Mouse (Mus musculus) adrenal gland, postnatal 36 days (tissue): ENCODE measurements around the gene Wdr13. TPM values are rescaled to one million over a fixed set of nuclear protein-coding genes. Genes with fewer than 3 reads are reported as not detected.
A peak's percentile ranks its signal among the peaks of the same experiment; 100 is the strongest.

Experiments
- DNase-seq, 2 experiments: peaks; one replicate each; pipeline ENCODE4 v3.0.0; 2021; ENCODE audit warnings: mixed read lengths in 1 of 2
- long read RNA-seq, 2 experiments: library from polyadenylated mRNA; stranded (forward); transcript quantifications; one replicate each; pipeline ENCODE4 v2.0.0; 2021; ENCODE audit warnings: borderline sequencing depth in 2 of 2
- total RNA-seq, 2 experiments: library from RNA; stranded (reverse); gene quantifications; 2 replicates each; pipeline ENCODE4 v1.2.3; 2021

Gene Wdr13
- 10 to 100 TPM; 63.2 to 64.0 TPM for total RNA-seq
- long read RNA-seq, experiment 1, full-length matches to known transcripts = 7 of 21 reads
- long read RNA-seq, experiment 1, partial matches to known transcripts = 1 of 21 reads
- long read RNA-seq, experiment 1, other reads (novel, unspliced or antisense) = 13 of 21 reads
- long read RNA-seq, experiment 2, full-length matches to known transcripts = 7 of 16 reads
- long read RNA-seq, experiment 2, partial matches to known transcripts = 4 of 16 reads
- long read RNA-seq, experiment 2, other reads (novel, unspliced or antisense) = 5 of 16 reads

DNA sequence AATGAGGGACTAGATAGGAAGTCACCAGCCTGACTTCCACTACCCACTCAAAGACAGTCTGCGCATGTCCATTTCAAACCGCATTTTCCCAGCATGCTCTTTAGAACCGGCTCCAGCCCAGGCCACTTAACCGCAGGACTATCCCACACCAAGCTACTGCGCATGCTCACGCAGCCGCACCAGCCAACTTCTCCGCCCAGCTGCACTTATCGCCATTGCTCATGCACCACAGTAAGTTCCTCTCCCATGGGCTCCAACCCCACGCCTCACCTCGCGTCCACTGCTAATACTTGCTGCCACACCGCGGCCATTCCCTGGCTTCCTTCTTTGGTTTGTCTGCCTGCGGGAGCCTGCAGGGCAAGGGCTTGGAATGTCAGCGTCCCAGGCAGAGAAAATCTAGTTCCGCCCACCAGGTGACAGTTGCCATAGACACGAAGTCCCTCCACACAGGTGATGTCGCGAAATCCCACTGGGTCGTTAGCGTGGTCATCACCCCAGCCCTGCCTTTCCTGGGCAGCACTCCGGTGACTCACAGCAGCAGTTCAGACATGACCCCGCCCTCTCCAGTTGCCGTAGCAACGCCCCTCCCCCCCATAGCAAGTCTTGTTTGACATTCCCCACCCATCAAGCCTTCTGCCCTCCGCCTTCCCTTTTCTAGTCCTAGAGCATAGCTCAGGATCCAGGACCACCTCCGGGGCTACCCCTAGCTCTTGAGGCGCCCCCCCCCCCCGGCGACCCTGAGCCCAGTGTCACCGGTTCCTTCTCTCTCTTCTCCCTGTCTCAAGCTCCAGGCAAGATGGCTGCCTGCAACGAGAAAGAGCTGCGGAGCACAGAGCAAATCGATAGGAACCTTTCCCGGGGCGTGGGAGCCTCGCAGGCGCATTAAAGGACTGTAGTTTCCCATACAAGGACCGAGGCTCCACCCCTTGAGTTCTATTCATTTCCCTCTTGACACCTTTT is at the start of gene Wdr13:
TSS of gene Wdr13 (minus strand) at position 876 of the 960 bp plus-strand sequence.
- peak; percentile 91 to 92 for DNase-seq

DNA sequence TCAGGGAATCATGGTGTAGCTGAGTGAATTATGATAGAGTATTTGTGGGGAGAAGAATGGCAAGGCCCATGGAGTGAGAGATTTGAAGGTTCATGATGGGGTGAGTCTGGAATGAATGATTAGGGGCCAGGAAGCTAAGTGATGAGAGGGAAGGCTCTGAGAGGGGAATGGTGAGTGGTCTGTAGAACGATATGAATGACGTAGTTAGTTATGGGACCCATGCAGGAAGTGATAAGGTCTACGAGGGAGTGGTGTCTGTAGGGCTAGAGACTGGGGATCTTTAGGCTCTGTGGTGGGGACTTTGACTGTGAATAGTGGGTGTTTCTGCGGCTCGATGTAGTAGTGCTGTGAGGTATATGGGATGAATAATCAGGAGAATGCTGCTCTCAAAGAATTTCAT is 47.0 kb upstream of the Wdr13 start:
- no peak for DNase-seq

DNA sequence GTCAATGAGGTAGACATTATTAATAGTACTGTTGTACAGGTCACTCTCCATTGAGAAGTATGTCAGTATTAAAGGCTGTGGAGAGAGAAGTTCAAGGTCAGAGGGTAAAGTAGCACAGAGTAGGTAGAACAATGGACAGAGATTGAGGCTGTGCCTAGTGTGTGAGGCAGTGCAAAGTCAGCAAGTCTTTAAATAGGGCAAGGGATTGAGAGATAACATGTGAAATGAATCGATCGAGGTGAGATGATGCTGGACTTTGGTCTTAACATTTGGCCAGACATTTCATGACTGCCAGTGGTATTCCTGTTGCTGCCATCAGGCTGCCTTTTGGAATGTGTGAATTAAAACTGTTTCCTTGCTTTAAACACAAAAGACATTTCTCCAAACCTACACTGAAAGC is 46.2 kb upstream of the Wdr13 start:
- DNase-seq = no peak

DNA sequence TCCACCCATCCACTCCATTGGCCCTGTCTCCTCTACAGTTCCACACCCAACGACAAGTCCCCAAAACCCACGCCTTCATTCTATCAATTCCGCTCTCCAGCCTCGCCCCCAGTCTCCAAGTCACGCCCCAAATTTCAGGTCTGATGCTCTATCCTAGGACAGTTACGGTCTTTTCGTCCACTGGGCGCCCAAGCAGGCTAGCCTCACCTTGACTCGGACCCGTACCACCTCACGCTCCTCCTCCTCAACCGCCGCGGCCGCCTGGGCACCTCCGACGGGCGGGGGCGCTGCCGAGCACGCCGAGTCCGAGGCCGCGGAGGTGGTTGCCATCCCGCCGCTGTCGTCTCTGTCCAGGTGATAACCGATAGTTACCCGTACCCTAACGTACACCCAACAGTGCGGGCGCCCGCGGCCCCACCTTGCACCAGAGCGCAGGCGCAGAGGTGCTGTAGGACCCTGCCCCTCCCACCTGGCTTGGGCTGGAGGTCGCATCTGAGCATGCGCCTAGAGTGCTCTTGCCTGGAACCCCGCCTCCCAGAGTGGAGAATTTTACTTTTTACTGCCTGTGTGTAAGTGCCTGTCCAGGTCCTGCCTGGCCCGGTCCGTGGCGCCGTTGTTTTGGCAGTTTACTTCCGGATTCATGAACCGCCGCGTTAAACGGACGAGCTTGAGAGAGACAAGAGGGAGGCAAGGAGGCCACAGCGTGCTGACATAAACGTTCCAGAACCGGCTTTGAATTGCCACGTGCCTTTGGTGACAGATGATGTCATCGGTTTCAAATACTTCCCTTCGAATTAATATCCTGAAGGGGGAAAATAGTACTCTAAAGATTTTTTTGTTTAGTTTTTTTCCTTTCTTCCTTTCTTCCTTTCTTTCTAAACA is 43.1 kb upstream of the Wdr13 start, which contains the start of gene Tbc1d25:
TSS of gene Tbc1d25 (minus strand) at position 678 of the 882 bp plus-strand sequence.
- peak; percentile 86 to 90 for DNase-seq

DNA sequence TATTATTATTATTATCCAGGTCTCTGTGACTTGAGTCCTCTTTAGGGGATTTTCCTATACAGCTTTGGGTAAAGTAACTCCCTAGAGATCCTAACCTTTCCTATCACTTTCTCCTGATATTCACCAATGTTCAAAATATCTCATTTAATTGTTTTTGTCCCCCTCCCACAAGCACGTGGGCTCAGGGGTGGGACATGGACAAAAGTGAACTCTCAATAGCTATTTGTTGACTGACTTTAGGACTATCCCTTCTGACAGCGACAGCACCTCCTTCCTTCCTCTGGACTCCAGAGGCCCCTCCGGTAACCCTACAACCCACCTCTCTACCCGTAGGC is 42.4 kb upstream of the Wdr13 start:
- no peak for DNase-seq

DNA sequence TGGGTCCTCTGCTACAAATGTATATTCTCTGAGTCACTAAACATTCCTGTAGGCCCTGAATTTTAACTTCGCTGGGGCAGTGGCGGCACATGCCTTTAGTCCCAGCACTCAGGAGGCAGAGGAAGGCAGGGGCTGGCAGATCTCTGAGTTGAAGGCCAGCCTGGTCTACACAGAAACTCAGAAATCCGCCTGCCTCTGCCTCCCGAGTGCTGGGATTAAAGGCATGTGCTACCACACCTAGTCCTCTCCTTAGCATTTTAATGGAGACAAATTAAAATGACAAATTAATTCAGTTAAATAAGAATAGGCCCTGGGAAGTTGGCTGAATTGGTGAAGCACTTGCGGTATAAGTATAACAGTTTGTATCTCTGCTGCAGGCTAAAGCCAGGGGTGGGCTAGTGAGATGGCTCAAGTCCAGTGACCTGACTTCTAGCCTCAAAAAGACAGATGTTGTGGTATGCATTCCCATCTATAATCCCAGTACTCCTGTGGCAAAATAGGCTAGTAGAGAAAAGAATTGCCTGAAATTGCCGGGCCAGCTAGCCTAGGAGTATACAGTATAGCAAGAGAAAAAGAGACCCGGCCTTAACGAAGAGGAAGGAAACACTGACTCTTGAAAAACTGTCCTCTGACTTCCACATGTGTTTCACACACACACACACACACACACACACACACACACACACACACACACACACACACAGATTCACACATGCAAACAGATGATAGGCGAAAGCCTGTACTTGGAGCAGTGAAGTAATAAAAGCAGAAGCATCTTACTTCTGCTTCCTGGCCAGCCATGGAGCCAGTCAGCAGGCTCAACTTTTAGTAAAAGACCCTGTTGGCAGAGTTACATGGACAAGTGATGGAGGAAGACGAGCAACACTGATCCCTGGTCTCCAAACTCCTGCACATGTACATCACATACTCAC is 35.3 kb upstream of the Wdr13 start:
- no peak for DNase-seq

DNA sequence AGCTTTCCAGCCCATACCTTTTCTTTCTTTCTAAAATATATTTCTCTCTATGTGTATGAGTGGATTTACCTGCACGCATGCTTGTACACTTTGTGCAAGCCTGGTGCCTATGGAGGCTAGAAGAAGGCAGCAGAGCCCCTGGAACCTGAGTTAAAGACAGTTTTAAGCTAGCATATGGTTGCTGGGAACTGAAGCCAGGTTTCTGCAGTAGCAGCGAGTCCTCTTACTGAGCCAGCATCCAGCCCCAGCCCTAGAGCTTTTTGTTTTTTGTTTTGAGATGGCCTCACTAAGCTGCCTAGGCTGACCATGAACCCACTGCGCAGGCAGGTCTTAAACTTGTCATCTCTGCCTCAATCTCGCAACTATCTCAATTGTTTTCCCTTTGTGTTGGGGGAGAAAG is 31.8 kb upstream of the Wdr13 start:
- DNase-seq = no peak

DNA sequence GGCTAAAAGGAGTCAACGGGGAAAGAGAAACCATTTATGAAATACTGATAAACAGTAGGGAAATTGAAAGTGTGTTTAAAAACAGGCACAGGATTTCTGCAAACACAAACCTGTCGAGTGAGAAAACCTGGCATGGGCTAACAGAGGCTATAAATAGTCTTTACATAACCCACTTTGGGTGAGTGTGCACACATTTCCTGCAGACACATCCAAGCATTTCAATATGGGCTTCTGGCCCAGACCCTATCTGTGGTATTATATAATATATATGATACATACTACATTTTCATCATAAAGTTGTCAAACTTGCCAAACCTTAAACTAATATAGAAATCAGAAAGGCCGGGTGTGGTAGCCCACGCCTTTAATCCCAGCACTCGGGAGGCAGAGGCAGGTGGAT is 30.4 kb upstream of the Wdr13 start:
- no peak for DNase-seq

DNA sequence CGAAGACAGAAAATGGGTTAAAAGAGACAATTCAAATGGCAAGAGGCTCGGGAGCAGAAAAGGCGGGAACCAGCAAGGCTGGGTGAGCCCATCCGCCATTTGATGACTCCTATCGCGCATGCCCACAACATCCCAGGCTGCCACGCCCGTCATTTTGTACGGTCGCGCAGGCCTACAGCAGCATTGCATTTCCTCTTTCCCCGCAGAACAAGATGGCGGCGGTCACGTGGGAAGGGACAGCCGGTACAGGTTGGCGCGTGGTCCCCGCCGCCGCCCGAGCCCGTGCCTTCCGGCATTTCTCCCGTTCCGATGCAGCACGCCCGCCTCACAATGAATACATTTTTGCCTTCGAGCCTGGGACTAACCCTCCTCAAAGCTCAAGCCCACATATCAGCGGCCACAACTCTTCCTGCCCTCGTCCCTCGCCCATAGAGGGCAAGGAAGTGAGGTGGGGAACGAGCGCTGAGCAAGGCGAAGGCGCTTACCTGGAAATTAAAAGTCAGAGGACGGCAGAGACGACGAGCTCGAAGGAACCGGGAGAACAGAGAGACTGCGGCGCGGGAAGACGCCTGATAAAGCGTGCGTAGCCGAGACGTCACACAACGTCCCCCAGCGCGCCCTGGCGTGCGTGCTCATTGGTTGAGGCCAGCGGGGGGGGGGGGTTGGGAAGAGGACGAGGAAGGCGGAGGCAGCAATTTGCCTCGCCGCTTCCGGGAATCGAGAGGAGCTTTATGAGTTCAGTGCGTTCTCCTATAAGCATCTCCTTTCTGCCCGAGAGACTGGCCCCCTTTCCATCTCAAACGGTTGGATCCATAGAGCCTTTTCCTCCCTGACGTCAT is 12.7 kb upstream of the Wdr13 start, which contains the start of gene Rbm3:
TSS of gene Rbm3 (minus strand) at position 728 of the 839 bp plus-strand sequence.
- DNase-seq = peak; percentile 87 to 89

DNA sequence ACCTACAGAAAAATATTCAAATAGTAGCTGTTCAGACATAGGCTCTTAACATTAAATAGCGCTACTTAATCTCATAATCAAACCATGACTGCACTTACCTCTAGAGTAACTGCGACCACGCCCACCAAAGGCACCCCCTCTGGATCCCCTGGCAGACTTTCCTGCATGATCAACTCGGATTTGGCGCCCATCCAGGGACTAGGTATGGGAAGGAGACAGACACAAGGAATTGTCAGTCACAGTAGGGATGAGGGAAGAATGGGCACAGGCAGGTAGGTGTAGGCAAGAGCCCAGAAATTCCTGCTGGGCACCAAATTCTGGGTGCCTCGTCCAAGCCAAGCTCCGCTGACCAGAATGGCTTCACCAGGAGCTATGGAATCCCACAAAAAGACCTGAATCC is 11.1 kb upstream of the Wdr13 start:
- no peak for DNase-seq

DNA sequence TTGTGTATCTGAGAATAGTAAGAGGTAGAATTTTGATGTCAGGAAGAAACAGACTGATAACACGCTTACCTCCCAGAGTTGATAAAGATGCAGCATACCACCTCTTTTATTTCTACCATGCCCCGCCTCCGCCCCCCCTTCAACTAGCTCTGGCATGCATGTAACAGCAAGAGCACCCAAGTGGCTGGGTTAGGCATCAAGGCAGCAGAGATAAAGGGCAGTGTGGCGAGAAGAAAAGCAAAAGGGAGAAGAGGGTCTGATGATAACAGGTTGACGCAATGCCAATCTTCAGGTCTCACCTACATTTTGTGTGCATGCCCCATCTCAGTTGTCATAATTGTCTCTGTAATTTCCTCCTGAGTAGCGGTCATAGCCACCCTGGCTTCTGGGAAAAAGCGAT is 10.3 kb upstream of the Wdr13 start:
- DNase-seq = no peak

DNA sequence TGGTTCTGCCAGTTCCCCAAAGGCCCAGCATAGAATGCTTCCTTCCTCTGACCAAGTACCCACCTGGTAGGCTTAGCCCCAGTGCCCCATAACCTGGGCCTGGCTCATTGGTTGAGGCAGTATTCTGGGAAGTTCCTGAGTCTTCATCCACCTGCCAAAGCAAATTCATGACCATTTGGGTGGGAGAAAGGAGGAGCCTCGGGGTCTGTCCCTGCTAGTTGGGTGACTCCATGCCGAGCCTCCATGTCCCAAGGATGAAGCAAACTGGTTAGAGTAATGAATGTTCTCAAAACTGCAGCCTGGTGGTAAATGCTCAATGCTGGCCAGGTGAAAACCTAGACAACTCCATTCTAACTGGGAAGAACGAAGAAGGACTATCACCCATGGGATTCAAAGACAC is 8.4 kb upstream of the Wdr13 start:
- DNase-seq = no peak

DNA sequence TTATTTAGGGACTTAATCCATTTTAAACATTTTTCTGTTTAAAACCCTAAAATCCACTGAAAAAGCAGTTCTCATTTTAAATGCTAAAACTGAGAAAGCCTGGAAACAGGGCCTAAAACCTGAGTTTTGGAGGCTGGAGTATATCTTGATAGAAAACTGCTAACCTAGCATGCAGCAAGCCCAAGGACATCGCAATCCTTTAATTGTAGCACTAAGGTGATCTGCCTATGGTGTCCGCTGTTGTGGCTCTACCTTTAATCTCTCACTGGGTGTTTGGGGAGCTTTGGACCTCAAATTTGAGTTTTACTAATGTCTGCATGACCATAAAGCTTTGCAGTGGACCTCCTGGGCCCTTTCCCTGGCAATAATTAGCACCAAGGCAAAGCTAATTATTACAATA is 7.8 kb upstream of the Wdr13 start:
- no peak for DNase-seq

DNA sequence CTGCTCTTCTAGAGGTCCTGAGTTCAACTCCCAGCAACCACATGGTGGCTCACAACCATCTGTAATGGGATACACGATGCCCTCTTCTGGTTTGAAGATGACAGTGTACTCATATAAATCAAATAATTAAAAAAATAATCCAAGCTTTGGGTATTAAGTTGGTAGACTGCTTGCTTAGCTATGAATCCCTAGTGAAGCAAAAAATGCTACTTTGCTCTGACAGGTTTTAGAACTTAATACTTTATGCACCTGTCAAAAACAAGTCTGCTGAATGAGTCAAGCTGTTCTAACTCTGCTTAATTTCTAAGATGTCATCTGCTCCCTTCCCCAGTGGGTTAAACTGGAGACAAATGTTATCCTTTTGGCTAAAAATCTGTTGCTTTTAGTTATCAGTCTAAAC is 6.8 kb upstream of the Wdr13 start:
- no peak for DNase-seq

DNA sequence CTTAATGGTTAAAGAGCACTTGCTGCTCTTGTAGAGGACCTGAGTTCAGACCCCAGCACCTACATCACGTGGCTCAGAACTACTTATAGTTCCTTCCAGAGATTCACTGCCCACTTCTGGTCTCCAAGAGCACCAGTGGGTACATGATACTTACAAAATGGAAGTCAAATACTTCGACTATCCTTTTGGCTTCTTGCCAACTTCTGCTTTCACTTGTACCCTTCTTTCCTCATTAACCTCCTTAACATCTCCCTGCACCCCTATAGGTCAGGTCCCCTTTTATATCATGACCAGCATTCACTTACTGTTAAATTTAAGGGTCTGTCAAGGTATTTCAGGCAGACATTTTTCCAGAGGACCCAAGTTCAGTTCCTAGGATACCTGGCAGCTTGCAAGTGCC is 3.2 kb upstream of the Wdr13 start:
- no peak for DNase-seq

DNA sequence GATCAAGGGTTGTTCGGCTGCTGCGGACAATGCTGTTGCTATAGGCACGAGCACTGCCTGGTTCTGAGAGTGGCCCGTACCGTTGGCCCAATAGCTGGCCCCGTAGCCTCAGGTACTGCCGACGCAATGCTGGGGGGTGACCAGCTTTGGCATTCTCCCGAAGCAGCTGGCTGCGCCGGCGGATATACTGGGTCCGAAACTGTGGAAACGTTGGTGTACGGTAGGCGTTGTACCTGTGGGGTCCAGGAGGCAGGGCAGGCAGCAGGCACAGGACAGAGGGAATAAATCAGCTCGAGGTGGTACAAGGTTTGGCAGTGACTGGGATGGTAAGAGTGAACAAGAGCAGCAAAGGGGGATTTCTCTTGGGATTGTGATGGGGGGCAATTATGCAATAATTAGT is 1.3 kb downstream of the Wdr13 start:
- no peak for DNase-seq

DNA sequence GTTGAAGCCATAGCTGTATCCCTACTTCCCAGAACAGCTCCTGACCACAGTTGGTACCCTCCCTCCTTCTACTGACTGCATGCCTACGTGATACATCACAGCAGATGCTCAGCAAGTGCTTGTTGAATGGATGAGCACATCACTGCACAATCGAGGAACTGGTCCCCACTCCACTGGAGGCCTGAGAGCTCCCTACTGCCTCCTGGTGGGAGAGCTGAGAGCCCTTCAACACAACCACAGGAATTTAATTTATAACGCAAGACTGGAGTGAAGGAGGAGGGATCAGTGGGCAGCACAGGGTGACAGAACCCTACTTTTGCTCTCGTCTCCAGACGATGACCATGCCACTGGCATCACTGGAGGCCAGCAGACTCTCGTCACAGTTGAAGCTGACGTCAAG is 7.5 kb downstream of the Wdr13 start:
- DNase-seq = no peak

DNA sequence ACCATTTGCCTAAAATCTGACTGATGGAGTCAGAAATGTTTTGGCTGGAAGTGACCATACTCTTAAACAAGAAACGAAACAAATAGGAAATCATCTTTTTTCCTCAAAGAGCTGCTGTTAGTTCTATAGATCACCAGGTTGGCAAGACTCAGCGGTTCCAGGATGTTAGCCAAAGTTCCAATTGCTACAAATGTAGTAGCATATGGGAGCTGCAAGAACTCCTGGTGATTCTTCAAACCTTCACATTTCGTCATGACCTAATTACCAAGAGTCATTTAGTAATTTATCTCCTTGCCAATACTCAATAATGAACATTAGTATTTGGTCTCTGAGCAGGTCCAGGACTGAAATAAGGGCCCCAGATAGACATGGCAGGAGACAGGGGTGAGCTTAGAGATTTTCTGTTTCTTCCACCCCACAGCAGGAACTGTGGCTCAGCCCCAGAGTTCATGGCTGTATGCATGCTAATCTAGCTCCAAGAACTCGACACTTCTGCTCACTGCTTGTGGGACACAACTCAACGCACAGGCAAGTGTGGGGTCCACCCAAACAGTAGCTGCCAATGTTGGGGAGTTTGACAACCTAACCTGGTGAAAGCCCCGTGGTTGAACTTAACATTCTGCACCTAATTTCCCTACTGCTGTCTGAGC is 8.7 kb downstream of the Wdr13 start:
- DNase-seq = no peak

DNA sequence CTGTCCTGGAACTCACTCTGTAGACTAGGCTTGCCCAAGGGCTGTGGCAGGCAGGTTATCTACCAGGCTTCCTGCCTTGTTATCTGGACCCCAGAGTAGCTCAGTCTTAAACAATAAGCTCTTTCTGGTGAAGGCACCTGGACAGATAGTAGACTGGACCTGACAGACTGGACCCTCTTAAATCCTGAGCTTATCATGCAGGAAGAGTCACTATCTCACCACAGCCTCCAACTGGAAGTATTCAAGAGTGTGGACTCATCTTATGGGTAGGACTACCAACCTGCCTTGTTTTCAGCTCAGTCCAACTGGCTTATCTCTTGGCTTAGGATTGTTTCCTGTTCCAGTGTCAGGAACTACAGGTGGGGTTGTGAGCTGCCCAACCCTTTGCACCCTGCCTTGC is 15.4 kb downstream of the Wdr13 start:
- no peak for DNase-seq

DNA sequence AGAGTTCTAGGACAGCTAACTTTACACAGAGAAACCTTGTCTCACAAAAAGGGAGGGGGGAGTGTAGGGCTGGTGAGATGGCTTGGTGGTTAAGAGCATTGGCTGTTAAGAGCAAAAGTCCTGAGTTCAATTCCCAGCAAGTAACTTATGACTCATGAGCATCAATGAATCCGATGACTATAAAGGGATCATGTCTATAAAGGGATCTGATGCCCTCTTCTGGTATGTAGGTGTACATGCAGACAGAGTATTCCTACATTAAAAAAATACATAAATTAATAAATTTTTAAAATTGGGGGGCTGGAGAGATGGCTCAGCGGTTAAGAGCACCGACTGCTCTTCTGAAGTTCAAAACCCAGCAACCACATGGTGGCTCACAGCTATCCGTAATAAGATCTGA is 17.4 kb downstream of the Wdr13 start:
- DNase-seq = no peak
